Mouse (Mus musculus) intestine, embryonic 15.5 days (tissue): ENCODE results near the gene Slc7a11. TPM values are rescaled to one million over a fixed set of nuclear protein-coding genes. Genes with fewer than 3 reads are reported as not detected.
"Not testable (repeated sequence)": the region's sequence is repeated elsewhere in the genome, so short reads cannot be mapped to it uniquely, and the experiment has no call there.

Experiments
- ATAC-seq: fragments of 200-750 bp; cut with Nextera tagmentation; 2 replicates; pipeline ENCODE4 v1.8.0; 2017; ENCODE audit warnings: moderate TSS enrichment, moderate library complexity
- H3K27ac ChIP-seq: fragments of 300-500 bp; sonication (generic); 2 replicates; pipeline ENCODE4 v1.5.1; 2015; ENCODE audit warnings: mild to moderate bottlenecking, inconsistent platforms
- H3K27me3 ChIP-seq: fragments of 300-500 bp; sonication (generic); replicated peaks from 2 replicates; pipeline ENCODE4 v1.6.1; 2015; ENCODE audit warnings: inconsistent platforms
- H3K36me3 ChIP-seq: fragments of 300-500 bp; sonication (generic); 2 replicates; pipeline ENCODE4 v1.6.1; 2015; ENCODE audit warnings: inconsistent platforms
- H3K4me1 ChIP-seq: fragments of 300-500 bp; sonication (generic); replicated peaks from 2 replicates; pipeline ENCODE4 v1.6.1; 2015; ENCODE audit warnings: inconsistent platforms
- H3K4me2 ChIP-seq: fragments of 300-500 bp; sonication (generic); replicated peaks from 2 replicates; pipeline ENCODE4 v1.6.1; 2015; ENCODE audit warnings: mild to moderate bottlenecking, inconsistent platforms
- H3K4me3 ChIP-seq: fragments of 300-500 bp; sonication (generic); replicated peaks from 2 replicates; pipeline ENCODE4 v1.5.1; 2015; ENCODE audit warnings: inconsistent platforms
- H3K9ac ChIP-seq: fragments of 300-500 bp; sonication (generic); 2 replicates; pipeline ENCODE4 v1.6.1; 2015; ENCODE audit warnings: inconsistent platforms
- H3K9me3 ChIP-seq: fragments of 300-500 bp; sonication (generic); 2 replicates; pipeline ENCODE4 v1.6.1; 2016; ENCODE audit warnings: inconsistent platforms
- WGBS: fragments of 180-500 bp; shearing (Covaris S2); methylation state at CpG from one replicate; pipeline ENCODE4 v1.1.7; 2015; 5-methylcytosine and 5-hydroxymethylcytosine counted together
- polyA plus RNA-seq: library from polyadenylated mRNA; unstranded; fragments of >200 nt; fragmentation: Nextera tagmentation; extraction: Ambion mirVana; gene quantifications from 2 replicates; pipeline ENCODE4 v1.2.1, GENCODE M21; 2015

The Slc7a11 gene
- polyA plus RNA-seq, 1 experiment from 2014 or later, result 0.14 TPM

DNA sequence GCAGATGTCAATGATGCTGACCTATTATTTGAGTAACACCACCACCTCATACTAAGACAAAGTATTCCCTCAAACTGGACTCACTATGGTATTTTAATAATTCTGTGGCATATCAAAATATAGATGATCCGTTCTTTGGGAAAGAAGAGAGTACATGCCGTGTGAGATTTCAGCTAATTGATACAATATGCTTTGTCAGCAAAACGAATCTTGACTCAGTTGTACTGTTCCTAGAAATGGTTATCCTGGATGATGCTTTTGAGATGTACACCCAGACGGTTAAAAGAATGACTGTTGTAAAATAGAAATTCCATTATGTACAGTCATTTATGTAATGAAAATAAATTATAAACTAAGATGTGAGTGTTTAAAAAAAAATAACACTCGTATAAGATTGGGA lies 4.0 kb downstream of the Slc7a11 start:
- Histone ChIP-seq H3K4me2 (no peak overlapping the region), H3K27ac (no peak overlapping the region), H3K36me3 (no peaks in the 10 kb centered on the region), H3K4me1 (peaks cover 2% of the 10 kb centered on the region; the same call in 1 of the 2 replicates), H3K9me3 (no peaks in the 10 kb centered on the region), H3K27me3 (no peaks in the 10 kb centered on the region), H3K9ac (no peak overlapping the region), H3K4me3 (no peak overlapping the region)
- no peak for ATAC-seq
- 82% methylated on average over 5 of the region's 5 CpGs for WGBS

DNA sequence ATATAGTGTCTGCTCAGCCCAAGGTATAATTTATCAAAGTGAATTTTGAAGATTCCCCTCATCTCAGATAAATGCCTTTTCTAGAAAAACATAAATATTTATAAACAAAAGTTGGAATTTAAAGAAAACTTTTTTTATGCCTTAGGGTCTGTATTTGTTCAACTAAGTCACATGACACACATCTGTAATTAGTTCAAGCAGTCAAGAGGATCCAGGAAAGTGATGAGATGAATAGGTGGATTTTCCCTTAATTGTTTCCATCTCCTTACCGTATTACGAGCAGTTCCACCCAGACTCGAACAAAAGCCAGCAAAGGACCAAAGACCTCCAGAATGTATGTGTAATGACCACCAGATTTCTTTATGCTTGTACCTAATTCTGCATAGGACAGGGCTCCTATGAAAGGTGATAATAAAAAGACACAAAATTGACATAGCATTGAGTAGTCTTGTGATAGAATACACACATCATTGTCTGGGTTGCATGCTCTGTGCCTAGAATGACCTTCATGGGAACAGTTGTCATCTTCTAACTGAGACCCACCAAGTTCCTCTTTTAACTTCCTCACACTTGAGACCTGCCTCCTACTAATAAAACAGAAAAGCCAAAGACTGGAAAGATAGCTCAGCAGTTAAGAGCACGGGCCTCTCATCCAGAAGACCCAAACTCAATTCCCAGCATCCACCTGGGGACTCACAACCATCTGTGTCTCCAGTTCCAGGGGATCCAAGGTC lies 4.7 kb downstream of the Slc7a11 start:
- no peak for ATAC-seq
- 71% methylated on average over 4 of the region's 4 CpGs for WGBS
- Histone ChIP-seq H3K4me3 (no peak overlapping the region), H3K27ac (no peak overlapping the region), H3K36me3 (no peaks in the 10 kb centered on the region), H3K9me3 (no peaks in the 10 kb centered on the region), H3K27me3 (no peaks in the 10 kb centered on the region), H3K9ac (no peak overlapping the region), H3K4me1 (peaks cover 2% of the 10 kb centered on the region; the same call in 1 of the 2 replicates), H3K4me2 (no peak overlapping the region)

DNA sequence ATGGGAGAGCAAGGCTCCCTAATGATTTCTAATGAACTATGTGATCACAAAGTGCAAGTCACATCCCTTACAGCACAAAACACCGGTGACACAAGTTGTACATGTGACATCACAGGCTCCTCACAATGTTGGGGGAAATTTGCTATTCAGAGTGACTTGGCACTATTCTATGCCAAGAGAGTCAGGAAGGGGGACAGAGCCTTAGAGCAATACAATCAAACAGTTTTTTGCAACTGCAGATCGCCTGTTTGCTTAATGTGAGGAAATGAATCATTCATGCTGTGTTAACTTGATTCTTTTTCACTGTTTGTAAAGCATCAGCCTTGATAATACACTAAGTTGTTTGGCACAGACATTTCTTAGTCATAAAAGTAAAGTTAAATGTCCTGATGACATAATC lies 5.3 kb downstream of the Slc7a11 start:
- not testable (repeated sequence) for H3K4me3 ChIP-seq, H3K27me3 ChIP-seq, H3K9ac ChIP-seq, H3K9me3 ChIP-seq, H3K27ac ChIP-seq, ATAC-seq, H3K4me1 ChIP-seq, H3K36me3 ChIP-seq, H3K4me2 ChIP-seq
- 60% methylated on average over 2 of the region's 2 CpGs for WGBS

DNA sequence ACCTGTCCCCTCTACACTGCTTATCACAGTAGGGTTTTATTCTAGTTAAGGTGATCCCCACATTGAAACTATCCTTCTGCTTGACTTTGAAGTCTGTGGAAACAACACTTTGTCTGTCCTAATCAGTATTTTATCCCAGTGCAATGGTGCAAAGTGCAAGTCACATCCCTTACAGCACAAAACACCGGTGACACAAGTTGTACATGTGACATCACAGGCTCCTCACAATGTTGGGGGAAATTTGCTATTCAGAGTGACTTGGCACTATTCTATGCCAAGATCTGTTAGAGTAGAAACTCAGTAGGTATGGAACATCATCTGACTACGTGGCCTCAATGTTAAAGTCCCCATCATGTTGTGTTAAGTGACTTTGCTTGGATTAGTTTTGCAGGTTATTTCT lies 7.0 kb downstream of the Slc7a11 start:
- H3K4me3 ChIP-seq, H3K4me2 ChIP-seq, H3K9me3 ChIP-seq, H3K36me3 ChIP-seq, ATAC-seq, H3K27ac ChIP-seq, H3K9ac ChIP-seq, H3K27me3 ChIP-seq, H3K4me1 ChIP-seq: not testable (repeated sequence)
- 87% methylated on average over 2 of the region's 2 CpGs for WGBS

DNA sequence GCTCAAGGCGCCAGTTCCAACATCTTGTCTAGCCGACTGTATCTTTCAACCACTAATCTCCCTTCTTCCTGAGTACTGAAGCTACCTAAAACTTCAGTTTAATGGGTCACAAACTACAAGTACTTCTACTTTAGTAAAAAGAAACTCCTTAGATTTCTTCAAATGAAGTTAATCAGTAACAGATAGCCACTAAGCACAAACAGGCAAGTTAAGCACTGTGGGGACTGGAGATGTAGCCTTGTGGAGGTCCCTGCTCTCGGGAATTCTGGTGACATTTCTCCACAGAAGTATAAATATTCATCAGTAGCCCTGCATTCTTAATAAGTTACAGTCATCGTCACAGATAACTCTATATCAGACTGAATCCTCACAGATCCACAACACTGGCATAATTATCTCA lies 9.6 kb downstream of the Slc7a11 start:
- WGBS, result 72% methylated on average over 4 of the region's 4 CpGs

DNA sequence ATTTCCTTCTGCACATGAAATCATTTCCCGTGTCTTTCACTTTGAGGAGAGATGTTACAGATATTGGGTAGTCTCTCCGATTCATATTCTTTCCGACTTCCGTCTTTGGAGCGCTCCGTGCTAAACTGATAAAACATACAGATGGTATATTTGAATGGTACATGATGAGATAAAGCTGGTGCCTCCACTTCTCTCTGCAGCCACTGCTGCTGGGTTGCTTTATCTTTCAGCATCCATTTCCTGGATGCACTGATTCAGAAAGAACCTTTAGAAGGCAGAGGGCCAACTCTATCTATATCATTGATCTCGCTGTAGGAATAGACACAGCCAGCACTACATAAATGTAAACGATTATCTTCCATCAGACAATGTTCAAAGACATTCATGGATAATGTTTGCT lies 12.6 kb downstream of the Slc7a11 start:
- Histone ChIP-seq H3K9me3 (no peaks in the 10 kb centered on the region), H3K4me1 (no peaks in the 10 kb centered on the region), H3K36me3 (no peaks in the 10 kb centered on the region), H3K27me3 (no peaks in the 10 kb centered on the region), H3K4me3 (no peak overlapping the region), H3K4me2 (no peak overlapping the region), H3K27ac (no peak overlapping the region), H3K9ac (no peak overlapping the region)
- ATAC-seq, result no peak
- WGBS, result 87% methylated on average over 8 of the region's 8 CpGs

More for the DNA sequence above, 9.6 kb downstream of the Slc7a11 start:
- no peaks in the 10 kb centered on the region for H3K4me1 ChIP-seq
- H3K4me2 ChIP-seq, result no peak overlapping the region
- H3K27me3 ChIP-seq, result no peaks in the 10 kb centered on the region
- H3K36me3 ChIP-seq, result no peaks in the 10 kb centered on the region
- no peak overlapping the region for H3K4me3 ChIP-seq
- no peaks in the 10 kb centered on the region for H3K9me3 ChIP-seq
- H3K9ac ChIP-seq, result no peak overlapping the region
- no peak overlapping the region for H3K27ac ChIP-seq
- no peak for ATAC-seq

DNA sequence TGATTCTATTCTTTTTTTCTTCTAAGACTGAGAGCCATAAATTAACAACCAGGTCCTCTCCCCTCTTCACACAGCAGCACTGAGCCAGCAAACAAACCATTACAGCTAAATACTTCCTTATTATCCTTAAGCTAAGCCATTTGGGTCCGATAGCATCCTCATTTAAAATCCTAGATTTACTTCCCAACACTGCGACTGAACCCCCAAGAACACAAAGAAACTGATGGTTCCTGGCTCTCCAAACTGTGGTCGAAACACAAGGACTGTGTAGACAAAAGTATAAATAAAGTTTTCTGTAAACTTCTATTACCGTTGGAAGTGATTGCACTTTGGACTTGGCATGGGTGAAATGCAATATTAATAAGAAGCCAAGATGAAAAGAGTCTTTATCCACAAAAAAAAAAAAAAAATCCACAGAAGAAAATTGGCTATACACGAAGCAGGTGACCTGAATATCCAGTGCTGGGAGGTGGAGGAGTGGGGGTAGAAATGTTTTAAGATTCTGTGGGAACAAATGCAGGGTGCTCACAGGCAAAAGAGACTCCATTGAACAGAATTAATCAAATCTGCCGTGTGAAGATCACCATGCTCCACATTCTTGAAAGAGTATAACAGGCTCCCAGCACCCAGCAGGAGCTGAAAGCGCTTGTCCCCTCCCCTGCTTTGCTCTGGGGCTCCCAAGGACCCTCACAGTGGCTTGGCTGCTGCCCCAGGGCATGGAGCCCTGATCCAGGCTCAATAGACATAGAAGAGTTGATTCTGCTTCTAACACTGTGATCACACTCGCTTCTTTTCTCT lies 21.7 kb downstream of the Slc7a11 start:
- no peaks in the 10 kb centered on the region for H3K27me3 ChIP-seq
- no peaks in the 10 kb centered on the region for H3K36me3 ChIP-seq
- H3K4me3 ChIP-seq, result no peak overlapping the region
- no peak overlapping the region for H3K9ac ChIP-seq
- no peaks in the 10 kb centered on the region for H3K9me3 ChIP-seq
- 59% methylated on average over 8 of the region's 8 CpGs for WGBS
- ATAC-seq, result no peak
- no peak overlapping the region for H3K27ac ChIP-seq
- no peaks in the 10 kb centered on the region for H3K4me1 ChIP-seq
- no peak overlapping the region for H3K4me2 ChIP-seq

DNA sequence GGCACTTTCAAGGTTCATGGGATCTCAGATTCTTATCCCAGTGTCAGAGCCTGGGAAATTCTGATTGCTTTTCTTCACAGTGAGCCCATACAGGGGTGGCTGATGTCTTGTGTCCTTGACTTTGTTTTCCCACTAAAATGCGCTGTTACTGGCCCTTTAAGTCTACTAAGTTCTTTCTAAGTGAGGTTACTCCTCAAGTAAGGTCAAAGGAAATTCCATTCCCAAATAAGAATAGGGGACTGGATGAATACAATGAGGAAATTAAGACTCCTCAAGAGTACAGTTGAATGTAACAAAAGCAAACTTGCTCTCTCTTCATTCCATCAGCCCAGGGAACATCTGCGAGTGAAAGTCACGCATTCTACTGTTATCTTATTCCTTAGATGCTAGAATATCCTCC lies 24.3 kb downstream of the Slc7a11 start:
- 83% methylated on average over 3 of the region's 3 CpGs for WGBS
- no peaks in the 10 kb centered on the region for H3K27me3 ChIP-seq
- H3K4me1 ChIP-seq, result no peaks in the 10 kb centered on the region
- H3K9me3 ChIP-seq, result no peaks in the 10 kb centered on the region
- H3K4me2 ChIP-seq, result no peak overlapping the region
- H3K9ac ChIP-seq, result no peak overlapping the region
- ATAC-seq, result no peak
- no peaks in the 10 kb centered on the region for H3K36me3 ChIP-seq
- H3K4me3 ChIP-seq, result no peak overlapping the region
- H3K27ac ChIP-seq, result no peak overlapping the region

DNA sequence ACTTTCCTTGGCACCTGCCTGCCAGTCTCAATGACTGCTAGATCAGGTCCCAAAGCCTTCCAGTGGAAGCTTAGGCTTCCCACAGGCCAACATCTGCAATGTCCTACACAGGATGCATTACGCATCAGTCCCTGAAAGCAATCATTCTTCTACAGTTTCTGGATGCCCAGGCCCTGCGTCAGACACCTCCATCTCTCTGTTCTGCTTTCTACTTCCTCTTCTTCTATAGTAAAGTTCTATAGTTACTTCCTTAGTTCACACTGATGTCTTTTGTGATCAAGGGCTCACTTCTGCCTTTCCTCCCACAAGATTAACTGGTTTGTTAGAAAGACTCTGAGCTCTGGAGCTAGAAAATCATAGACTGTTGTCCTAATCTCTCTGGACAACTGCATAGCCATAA lies 36.6 kb downstream of the Slc7a11 start:
- no peaks in the 10 kb centered on the region for H3K27me3 ChIP-seq
- H3K4me2 ChIP-seq, result no peak overlapping the region
- no peak for ATAC-seq
- H3K4me1 ChIP-seq, result no peaks in the 10 kb centered on the region
- WGBS, result 85% methylated on average over 2 of the region's 2 CpGs
- H3K4me3 ChIP-seq, result no peak overlapping the region
- no peak overlapping the region for H3K27ac ChIP-seq
- H3K9me3 ChIP-seq, result no peaks in the 10 kb centered on the region
- no peak overlapping the region for H3K9ac ChIP-seq
- no peaks in the 10 kb centered on the region for H3K36me3 ChIP-seq

DNA sequence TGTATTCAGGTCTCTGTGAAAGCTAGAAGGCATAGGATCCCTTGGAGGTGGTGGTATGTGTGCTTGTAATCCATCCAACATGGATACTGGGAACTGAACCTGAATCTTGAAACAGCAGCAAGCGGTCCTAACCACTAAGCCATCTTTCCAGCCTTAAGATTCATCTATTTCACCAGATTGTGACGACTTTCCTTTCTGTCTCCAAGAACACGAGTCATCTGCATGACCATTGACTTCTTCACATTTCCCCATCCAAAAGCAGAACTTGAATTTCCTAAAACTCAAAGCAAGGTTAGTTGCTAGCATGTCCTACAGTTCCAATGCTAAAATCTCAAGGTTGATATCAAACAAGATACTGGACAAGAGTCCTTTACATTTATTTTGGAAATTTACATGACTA lies 37.5 kb downstream of the Slc7a11 start:
- Histone ChIP-seq H3K27me3 (no peaks in the 10 kb centered on the region), H3K4me1 (no peaks in the 10 kb centered on the region), H3K27ac (no peak overlapping the region), H3K9ac (no peak overlapping the region), H3K36me3 (no peaks in the 10 kb centered on the region), H3K9me3 (no peaks in the 10 kb centered on the region), H3K4me2 (no peak overlapping the region), H3K4me3 (no peak overlapping the region)
- no peak for ATAC-seq
- 82% methylated on average over 3 of the region's 3 CpGs for WGBS

DNA sequence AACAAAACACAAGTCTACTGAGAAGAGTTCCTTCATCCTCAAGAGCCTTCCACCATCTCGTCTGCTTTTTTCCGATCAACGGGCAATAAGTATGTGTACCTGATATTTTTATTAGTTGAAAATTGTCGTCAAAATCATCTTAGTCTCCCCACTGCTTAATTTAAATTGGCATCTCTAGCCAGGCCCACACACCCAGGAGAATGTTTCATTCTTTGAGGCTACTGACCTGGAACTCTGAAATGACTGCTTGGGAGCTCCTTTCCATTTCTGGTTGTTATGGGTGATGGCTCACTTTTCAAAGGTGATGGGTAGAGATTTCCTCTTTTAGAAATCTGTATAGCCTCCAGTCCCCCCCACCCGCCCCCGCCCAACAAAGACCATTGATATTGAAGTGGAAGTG lies 54.6 kb downstream of the Slc7a11 start:
- H3K9ac ChIP-seq, result no peak overlapping the region
- no peaks in the 10 kb centered on the region for H3K36me3 ChIP-seq
- H3K4me3 ChIP-seq, result no peak overlapping the region
- H3K4me1 ChIP-seq, result no peaks in the 10 kb centered on the region
- H3K9me3 ChIP-seq, result no peaks in the 10 kb centered on the region
- 93% methylated on average over 6 of the region's 6 CpGs for WGBS
- no peak for ATAC-seq
- H3K27ac ChIP-seq, result no peak overlapping the region
- H3K4me2 ChIP-seq, result no peak overlapping the region
- no peaks in the 10 kb centered on the region for H3K27me3 ChIP-seq

DNA sequence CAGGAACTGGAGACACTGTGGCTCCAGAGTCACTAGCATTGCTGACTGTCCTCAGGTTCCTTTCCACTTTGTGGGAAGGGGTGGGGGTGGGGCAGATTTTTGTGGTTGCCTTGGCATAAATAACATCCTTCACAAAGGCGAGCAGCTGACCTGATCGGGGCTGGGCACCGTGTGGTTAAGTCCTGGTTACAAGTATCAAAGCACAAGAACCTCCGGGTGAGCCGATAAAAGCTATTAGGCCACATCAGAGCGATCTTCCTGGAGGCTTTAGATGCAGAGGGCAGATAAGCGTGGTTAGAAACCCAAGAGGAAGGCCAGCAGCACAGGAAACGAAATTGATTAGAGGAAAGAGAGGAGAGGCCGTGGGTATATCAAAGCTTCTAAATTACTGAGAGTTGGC lies 55.1 kb downstream of the Slc7a11 start:
- no peak overlapping the region for H3K9ac ChIP-seq
- no peaks in the 10 kb centered on the region for H3K4me1 ChIP-seq
- no peak overlapping the region for H3K4me3 ChIP-seq
- H3K36me3 ChIP-seq, result no peaks in the 10 kb centered on the region
- ATAC-seq, result no peak
- H3K9me3 ChIP-seq, result no peaks in the 10 kb centered on the region
- no peak overlapping the region for H3K27ac ChIP-seq
- WGBS, result 58% methylated on average over 9 of the region's 9 CpGs
- H3K27me3 ChIP-seq, result no peaks in the 10 kb centered on the region
- no peak overlapping the region for H3K4me2 ChIP-seq

DNA sequence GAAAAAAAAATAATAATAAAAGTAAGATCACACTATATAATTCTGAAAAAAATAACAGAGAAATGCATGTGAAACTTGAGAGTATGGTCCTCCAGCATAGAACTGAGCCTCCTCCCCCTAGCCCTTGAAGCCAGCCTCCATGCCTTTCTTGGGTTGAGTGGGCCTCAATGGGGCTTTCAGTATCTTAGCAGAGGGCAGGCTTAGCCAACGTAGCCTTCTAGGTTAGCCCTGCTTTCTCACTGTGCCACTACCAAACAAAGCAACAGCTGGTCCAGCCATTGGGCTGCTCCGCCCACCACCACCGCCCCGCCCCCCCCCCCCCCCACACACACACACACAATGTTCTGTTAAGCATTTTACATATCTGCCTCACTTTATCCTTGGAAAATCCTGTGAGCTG lies 56.1 kb downstream of the Slc7a11 start:
- no peaks in the 10 kb centered on the region for H3K36me3 ChIP-seq
- no peaks in the 10 kb centered on the region for H3K9me3 ChIP-seq
- H3K4me3 ChIP-seq, result no peak overlapping the region
- H3K4me2 ChIP-seq, result no peak overlapping the region
- no peaks in the 10 kb centered on the region for H3K27me3 ChIP-seq
- 55% methylated on average over 4 of the region's 4 CpGs for WGBS
- H3K27ac ChIP-seq, result no peak overlapping the region
- H3K4me1 ChIP-seq, result peaks cover 3% of the 10 kb centered on the region; the same call in 1 of the 2 replicates
- ATAC-seq, result no peak
- H3K9ac ChIP-seq, result no peak overlapping the region
